Mouse (Mus musculus) midbrain, embryonic 15.5 days (tissue): ENCODE data around the gene Pik3ap1. TPM values are rescaled to one million over a fixed set of nuclear protein-coding genes. Genes with fewer than 3 reads are reported as not detected.

Source experiments
- ATAC-seq: fragments of 200-750 bp; cut with Nextera tagmentation; replicated peaks from 2 replicates; pipeline ENCODE4 v1.8.0; 2017; ENCODE audit warnings: moderate TSS enrichment
- H3K27ac ChIP-seq: fragments of 300-500 bp; sonication (generic); 2 replicates; pipeline ENCODE4 v1.5.1; 2015; ENCODE audit warnings: mild to moderate bottlenecking, inconsistent platforms
- H3K27me3 ChIP-seq: fragments of 300-500 bp; sonication (generic); replicated peaks from 2 replicates; pipeline ENCODE4 v1.6.1; 2015; ENCODE audit warnings: inconsistent platforms
- H3K36me3 ChIP-seq: fragments of 300-500 bp; sonication (generic); replicated peaks from 2 replicates; pipeline ENCODE4 v1.6.1; 2015; ENCODE audit warnings: inconsistent platforms
- H3K4me1 ChIP-seq: fragments of 300-500 bp; sonication (generic); 2 replicates; pipeline ENCODE4 v1.6.1; 2015; ENCODE audit warnings: inconsistent platforms
- H3K4me2 ChIP-seq: fragments of 300-500 bp; sonication (generic); 2 replicates; pipeline ENCODE4 v1.6.1; 2015; ENCODE audit warnings: inconsistent platforms, mild to moderate bottlenecking, moderate library complexity
- H3K4me3 ChIP-seq: fragments of 300-500 bp; sonication (generic); 2 replicates; pipeline ENCODE4 v1.5.1; 2015; ENCODE audit warnings: mild to moderate bottlenecking, inconsistent platforms
- H3K9ac ChIP-seq: fragments of 300-500 bp; sonication (generic); 2 replicates; pipeline ENCODE4 v1.6.1; 2015; ENCODE audit warnings: mild to moderate bottlenecking, inconsistent platforms
- H3K9me3 ChIP-seq: fragments of 300-500 bp; sonication (generic); 2 replicates; pipeline ENCODE4 v1.6.1; 2016; ENCODE audit warnings: inconsistent platforms
- WGBS: fragments of 180-500 bp; shearing (Covaris S2); methylation state at CpG from one replicate; pipeline ENCODE4 v1.1.7; 2015; ENCODE audit warnings: mixed read lengths; 5-methylcytosine and 5-hydroxymethylcytosine counted together
- polyA plus RNA-seq: library from polyadenylated mRNA; unstranded; fragments of >200 nt; fragmentation: Nextera tagmentation; extraction: Ambion mirVana; gene quantifications from 2 replicates; pipeline ENCODE4 v1.2.1, GENCODE M21; 2015

The Pik3ap1 gene
- polyA plus RNA-seq, 1 experiment from 2014 or later: 2.4 TPM

- Histone ChIP-seq H3K9ac (peak overlapping the region; percentile 65), H3K27me3 (no peaks in the 10 kb centered on the region), H3K9me3 (no peaks in the 10 kb centered on the region), H3K4me2 (peak overlapping the region; percentile 67), H3K4me1 (peaks cover 44% of the 10 kb centered on the region), H3K27ac (peak overlapping the region; percentile 93), H3K36me3 (no peaks in the 10 kb centered on the region), H3K4me3 (peak overlapping the region; percentile 87)
- WGBS: 5% methylated on average over 51 of the region's 51 CpGs
- ATAC-seq: peak; percentile 90
Observed at GRCm38 (mm10) chr19:41262712-41263629, 121.9 kb downstream of the Pik3ap1 start.

GRCm38 (mm10) chr19:41260736-41261135 is 124.2 kb downstream of the Pik3ap1 start:
- no peak overlapping the region for H3K4me3 ChIP-seq
- H3K36me3 ChIP-seq: no peaks in the 10 kb centered on the region
- H3K27me3 ChIP-seq: no peaks in the 10 kb centered on the region
- H3K9me3 ChIP-seq: no peaks in the 10 kb centered on the region
- peaks cover 44% of the 10 kb centered on the region for H3K4me1 ChIP-seq
- H3K27ac ChIP-seq: no peak overlapping the region
- 89% methylated on average over 3 of the region's 3 CpGs for WGBS
- H3K9ac ChIP-seq: no peak overlapping the region
- ATAC-seq: no peak
- no peak overlapping the region for H3K4me2 ChIP-seq

GRCm38 (mm10) chr19:41259256-41259655 is 125.6 kb downstream of the Pik3ap1 start:
- Histone ChIP-seq H3K9me3 (no peaks in the 10 kb centered on the region), H3K27me3 (no peaks in the 10 kb centered on the region), H3K27ac (no peak overlapping the region), H3K4me1 (peaks cover 35% of the 10 kb centered on the region), H3K9ac (no peak overlapping the region), H3K4me2 (no peak overlapping the region), H3K4me3 (no peak overlapping the region), H3K36me3 (no peaks in the 10 kb centered on the region)
- no peak for ATAC-seq
- WGBS: 85% methylated on average over 6 of the region's 6 CpGs

GRCm38 (mm10) chr19:41258707-41259106 is 126.2 kb downstream of the Pik3ap1 start:
- no peaks in the 10 kb centered on the region for H3K9me3 ChIP-seq
- H3K4me2 ChIP-seq: no peak overlapping the region
- no peak overlapping the region for H3K9ac ChIP-seq
- no peak overlapping the region for H3K27ac ChIP-seq
- no peak for ATAC-seq
- H3K4me1 ChIP-seq: peaks cover 35% of the 10 kb centered on the region
- H3K36me3 ChIP-seq: no peaks in the 10 kb centered on the region
- no peak overlapping the region for H3K4me3 ChIP-seq
- H3K27me3 ChIP-seq: no peaks in the 10 kb centered on the region
- 43% methylated on average over 2 of the region's 2 CpGs for WGBS

GRCm38 (mm10) chr19:41254584-41254983 is 130.3 kb downstream of the Pik3ap1 start:
- H3K9ac ChIP-seq: no peak overlapping the region
- WGBS: 87% methylated on average over 5 of the region's 5 CpGs
- no peaks in the 10 kb centered on the region for H3K36me3 ChIP-seq
- H3K4me3 ChIP-seq: no peak overlapping the region
- H3K4me1 ChIP-seq: peaks cover 4% of the 10 kb centered on the region; the same call in 1 of the 2 replicates
- H3K27ac ChIP-seq: no peak overlapping the region
- H3K4me2 ChIP-seq: no peak overlapping the region
- ATAC-seq: no peak
- H3K9me3 ChIP-seq: no peaks in the 10 kb centered on the region
- H3K27me3 ChIP-seq: no peaks in the 10 kb centered on the region

GRCm38 (mm10) chr19:41248968-41249367 is 135.9 kb downstream of the Pik3ap1 start:
- Histone ChIP-seq H3K4me1 (no peaks in the 10 kb centered on the region), H3K4me2 (no peak overlapping the region), H3K9me3 (no peaks in the 10 kb centered on the region), H3K9ac (no peak overlapping the region), H3K4me3 (no peak overlapping the region), H3K36me3 (0 out of 2 replicates have a peak, but pooled peaks cover 9% of the 10 kb centered on the region), H3K27me3 (no peaks in the 10 kb centered on the region), H3K27ac (no peak overlapping the region)
- ATAC-seq: no peak
- 78% methylated on average over 4 of the region's 4 CpGs for WGBS

GRCm38 (mm10) chr19:41248271-41248670 is 136.6 kb downstream of the Pik3ap1 start:
- no peak overlapping the region for H3K9ac ChIP-seq
- no peak overlapping the region for H3K4me3 ChIP-seq
- H3K27ac ChIP-seq: no peak overlapping the region
- H3K9me3 ChIP-seq: no peaks in the 10 kb centered on the region
- no peaks in the 10 kb centered on the region for H3K27me3 ChIP-seq
- 0 out of 2 replicates have a peak, but pooled peaks cover 9% of the 10 kb centered on the region for H3K36me3 ChIP-seq
- WGBS: 96% methylated on average over 3 of the region's 3 CpGs
- no peak overlapping the region for H3K4me2 ChIP-seq
- H3K4me1 ChIP-seq: no peaks in the 10 kb centered on the region
- no peak for ATAC-seq

GRCm38 (mm10) chr19:41246271-41246670 is 138.6 kb downstream of the Pik3ap1 start:
- 83% methylated on average over 4 of the region's 4 CpGs for WGBS
- H3K9ac ChIP-seq: no peak overlapping the region
- no peaks in the 10 kb centered on the region for H3K9me3 ChIP-seq
- no peak overlapping the region for H3K27ac ChIP-seq
- no peak overlapping the region for H3K4me2 ChIP-seq
- H3K36me3 ChIP-seq: peaks cover 24% of the 10 kb centered on the region; the same call in 1 of the 2 replicates
- no peak for ATAC-seq
- H3K4me1 ChIP-seq: no peaks in the 10 kb centered on the region
- no peak overlapping the region for H3K4me3 ChIP-seq
- no peaks in the 10 kb centered on the region for H3K27me3 ChIP-seq

GRCm38 (mm10) chr19:41244581-41244980 is 140.3 kb downstream of the Pik3ap1 start:
- Histone ChIP-seq H3K27ac (no peak overlapping the region), H3K4me2 (no peak overlapping the region), H3K4me3 (no peak overlapping the region), H3K27me3 (no peaks in the 10 kb centered on the region), H3K9me3 (no peaks in the 10 kb centered on the region), H3K4me1 (no peaks in the 10 kb centered on the region), H3K36me3 (peaks cover 24% of the 10 kb centered on the region; the same call in 1 of the 2 replicates), H3K9ac (no peak overlapping the region)
- 57% methylated on average over 6 of the region's 6 CpGs for WGBS
- no peak for ATAC-seq

GRCm38 (mm10) chr19:41241997-41242396 is 142.9 kb downstream of the Pik3ap1 start:
- Histone ChIP-seq H3K4me1 (no peaks in the 10 kb centered on the region), H3K36me3 (peaks cover 26% of the 10 kb centered on the region; the same call in 1 of the 2 replicates), H3K4me3 (no peak overlapping the region), H3K27ac (no peak overlapping the region), H3K27me3 (no peaks in the 10 kb centered on the region), H3K9me3 (no peaks in the 10 kb centered on the region), H3K9ac (no peak overlapping the region), H3K4me2 (no peak overlapping the region)
- no peak for ATAC-seq
- 95% methylated on average over 5 of the region's 5 CpGs for WGBS

- Histone ChIP-seq H3K27me3 (no peaks in the 10 kb centered on the region), H3K36me3 (peaks cover 29% of the 10 kb centered on the region), H3K9me3 (no peaks in the 10 kb centered on the region), H3K9ac (no peak overlapping the region), H3K4me2 (no peak overlapping the region), H3K27ac (no peak overlapping the region), H3K4me1 (no peaks in the 10 kb centered on the region), H3K4me3 (no peak overlapping the region)
- 95% methylated on average over 4 of the region's 4 CpGs for WGBS
- no peak for ATAC-seq
Observed at GRCm38 (mm10) chr19:41233698-41234097, 151.2 kb downstream of the Pik3ap1 start.
